Mouse (Mus musculus) gastrocnemius, postnatal 36 days (tissue): Measurements from ENCODE around the gene Srl. TPM values are rescaled to one million over a fixed set of nuclear protein-coding genes. Genes with fewer than 3 reads are reported as not detected.
"Not testable (repeated sequence)": the region's sequence is repeated elsewhere in the genome, so short reads cannot be mapped to it uniquely, and the experiment has no call there.

Source experiments
- DNase-seq, 2 experiments: peaks; one replicate each; pipeline ENCODE4 v3.0.0; 2022
- intact Hi-C: fragments of 180-260 bp; cut with DNase I; formaldehyde crosslinking; loops from one replicate; pipeline ENCODE4 v1.15.1; 2025
- long read RNA-seq, 2 experiments: library from polyadenylated mRNA; stranded (forward); transcript quantifications; one replicate each; pipeline ENCODE4 v2.0.0; 2021
- total RNA-seq, 2 experiments: library from RNA; stranded (reverse); gene quantifications; 2 replicates each; pipeline ENCODE4 v1.2.3; 2021

Srl gene
- total RNA-seq: 1,000 to 10,000 TPM; 1,182 to 1,390 TPM
- long read RNA-seq, experiment 1, full-length matches to known transcripts: 191 of 1,388 reads
- long read RNA-seq, experiment 1, partial matches to known transcripts: 70 of 1,388 reads
- long read RNA-seq, experiment 1, other reads (novel, unspliced or antisense): 1,127 of 1,388 reads
- long read RNA-seq, experiment 2, full-length matches to known transcripts: 240 of 1,462 reads
- long read RNA-seq, experiment 2, partial matches to known transcripts: 39 of 1,462 reads
- long read RNA-seq, experiment 2, other reads (novel, unspliced or antisense): 1,183 of 1,462 reads

- peak; percentile 100 for DNase-seq
- intact Hi-C loops: loop anchor here (1.0 kb wide), 1 partner anchor 52 kb away; no protein-coding TSS in a partner anchor
Observed at GRCm38 (mm10) chr16:4541501-4542198, at the start of gene Srl. Gene Srl, minus strand, starts transcription at chr16:4541816.

- intact Hi-C loops: no loop called here
- DNase-seq: no peak
Observed at GRCm38 (mm10) chr16:4590236-4590635, 48.6 kb upstream of the Srl start.

GRCm38 (mm10) chr16:4587516-4588210, 46.0 kb upstream of the Srl start:
- DNase-seq: no peak
- intact Hi-C loops: no loop called here

GRCm38 (mm10) chr16:4586531-4587123, 45.0 kb upstream of the Srl start:
- peak; percentile 96 for DNase-seq
- intact Hi-C loops: no loop called here

GRCm38 (mm10) chr16:4585642-4586530, 44.3 kb upstream of the Srl start:
- DNase-seq: no peak

GRCm38 (mm10) chr16:4584438-4584837, 42.8 kb upstream of the Srl start:
- DNase-seq: no peak
- intact Hi-C loops: no loop called here

More at GRCm38 (mm10) chr16:4585642-4586530, 44.3 kb upstream of the Srl start:
- intact Hi-C loops: no loop called here

GRCm38 (mm10) chr16:4583807-4584206, 42.2 kb upstream of the Srl start:
- intact Hi-C loops: no loop called here
- DNase-seq: no peak

GRCm38 (mm10) chr16:4581179-4581578, 39.6 kb upstream of the Srl start:
- DNase-seq, intact Hi-C loops: not testable (repeated sequence)

GRCm38 (mm10) chr16:4578630-4579029, 37.0 kb upstream of the Srl start:
- DNase-seq: no peak

GRCm38 (mm10) chr16:4576873-4577272, 35.3 kb upstream of the Srl start:
- no peak for DNase-seq
- intact Hi-C loops: no loop called here

More at GRCm38 (mm10) chr16:4578630-4579029, 37.0 kb upstream of the Srl start:
- intact Hi-C loops: no loop called here

GRCm38 (mm10) chr16:4576038-4576437, 34.4 kb upstream of the Srl start:
- DNase-seq: no peak
- intact Hi-C loops: no loop called here

GRCm38 (mm10) chr16:4570737-4571136, 29.1 kb upstream of the Srl start:
- DNase-seq: no peak
- intact Hi-C loops: no loop called here

- intact Hi-C loops: loop anchor here (1.0 to 5.0 kb wide), 2 partner anchors 40 to 99 kb away; no protein-coding TSS in a partner anchor
- peak; percentile 76 to 86 for DNase-seq
Observed at GRCm38 (mm10) chr16:4567912-4568311, 26.3 kb upstream of the Srl start.

- peak; percentile 67 to 73 for DNase-seq
- intact Hi-C loops: no loop called here
Observed at GRCm38 (mm10) chr16:4560145-4560952, 18.7 kb upstream of the Srl start.

GRCm38 (mm10) chr16:4559715-4560144, 18.1 kb upstream of the Srl start, which contains the start of gene Tfap4:
Gene Tfap4, minus strand, starts transcription at chr16:4559854.
- peak; percentile 82 to 93 for DNase-seq
- intact Hi-C loops: no loop called here

- peak; percentile 61 to 70 for DNase-seq
- intact Hi-C loops: no loop called here
Observed at GRCm38 (mm10) chr16:4558980-4559631, 17.5 kb upstream of the Srl start.

- peak; percentile 84 to 86 for DNase-seq
- intact Hi-C loops: no loop called here
Observed at GRCm38 (mm10) chr16:4558384-4558979, 16.9 kb upstream of the Srl start.

GRCm38 (mm10) chr16:4557949-4558348, 16.3 kb upstream of the Srl start:
- intact Hi-C loops: no loop called here
- peak; percentile 51 to 58 for DNase-seq
